Mouse (Mus musculus): ENCODE results near the gene Taok2.

DNA sequence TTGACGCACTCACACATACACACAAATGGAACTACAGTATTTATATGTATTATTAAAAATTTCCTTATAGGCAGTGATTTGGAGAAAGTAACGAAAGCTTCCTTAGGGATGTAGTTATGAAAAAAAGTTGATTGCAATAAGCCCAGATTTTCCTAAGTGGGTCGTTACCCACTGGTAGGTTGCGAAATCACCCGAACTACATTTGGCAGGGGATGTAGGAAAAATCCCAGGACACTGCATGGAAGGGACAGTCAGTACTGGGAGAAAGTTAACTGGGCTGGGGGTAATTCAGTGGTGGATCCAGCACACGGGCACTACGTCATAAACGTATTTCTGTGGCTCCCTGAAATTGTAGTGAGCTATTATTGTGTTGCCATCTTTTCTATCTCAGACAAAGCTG lies 68.0 kb downstream of the Taok2 start:
- no peak for TF ChIP-seq CTCF (IDR thresholded peaks at IDR 0.05)
- TF ChIP-seq POLR2A (IDR thresholded peaks at IDR 0.05; ENCODE audit: insufficient read depth, low read depth, low read length) = no peak
- TF ChIP-seq EP300 (IDR thresholded peaks at IDR 0.05; ENCODE audit: insufficient read depth, low read depth, low read length) = no peak
